Mouse (Mus musculus) ES-E14 (cell line): ENCODE data around the gene Uvrag. TPM values are rescaled to one million over a fixed set of nuclear protein-coding genes. Genes with fewer than 3 reads are reported as not detected.

ENCODE experiments used
- DNase-seq: peaks from one replicate; pipeline ENCODE4 v3.0.0-alpha.2; 2013; ENCODE audit warnings: low read depth, low spot score
- H3K27ac ChIP-seq: 2 replicates; pipeline ENCODE4 v1.5.1; 2012; ENCODE audit warnings: low read depth, mild to moderate bottlenecking, low read length, moderate library complexity, mixed read lengths; ENCODE audit not compliant: poor library complexity, insufficient read depth, severe bottlenecking
- H3K36me3 ChIP-seq: 2 replicates; pipeline ENCODE4 v1.6.1; 2012; ENCODE audit warnings: mild to moderate bottlenecking, low read length, moderate library complexity, mixed read lengths; ENCODE audit not compliant: control insufficient read depth, poor library complexity, insufficient read depth, severe bottlenecking
- H3K4me1 ChIP-seq, 2 experiments: fragments of 150-350 bp in 1 of 2; sonication (generic) in 1 of 2; 2 replicates each; pipeline ENCODE4 v1.6.1; 2012; ENCODE audit warnings: low read length in 2 of 2, mild to moderate bottlenecking in 1 of 2, mixed read lengths in 1 of 2; ENCODE audit not compliant: control insufficient read depth in 2 of 2, insufficient read depth in 2 of 2, poor library complexity in 1 of 2
- H3K4me3 ChIP-seq, 2 experiments: fragments of 150-350 bp in 1 of 2; sonication (generic) in 1 of 2; 2 replicates each; pipeline ENCODE4 v1.5.1; 2012; ENCODE audit warnings: low read length in 2 of 2, low read depth in 1 of 2, mild to moderate bottlenecking in 1 of 2, mixed read lengths in 1 of 2; ENCODE audit not compliant: insufficient read depth in 1 of 2, poor library complexity in 1 of 2, severe bottlenecking in 1 of 2
- H3K9ac ChIP-seq: 2 replicates; pipeline ENCODE4 v1.6.1; 2012; ENCODE audit warnings: low read depth, mild to moderate bottlenecking, low read length, mixed read lengths; ENCODE audit not compliant: poor library complexity, insufficient read depth, severe bottlenecking
- H3K9me3 ChIP-seq: fragments of 150-350 bp; sonication (generic); 2 replicates; pipeline ENCODE4 v1.6.1; 2012; ENCODE audit warnings: low read depth, mild to moderate bottlenecking, low read length; ENCODE audit not compliant: control insufficient read depth, insufficient read depth
- CHD2 ChIP-seq: IDR thresholded peaks from 2 replicates; pipeline ENCODE4 v1.6.1; 2014; ENCODE audit warnings: mild to moderate bottlenecking, low read depth, low read length, inconsistent platforms
- HCFC1 ChIP-seq: IDR thresholded peaks from 2 replicates; pipeline ENCODE4 v1.6.1; 2012; ENCODE audit warnings: low read length, inconsistent platforms, borderline replicate concordance; ENCODE audit not compliant: insufficient read depth
- MAFK ChIP-seq: IDR thresholded peaks from 2 replicates; pipeline ENCODE4 v1.6.1; 2014; ENCODE audit warnings: mild to moderate bottlenecking, low read depth, low read length, inconsistent platforms; ENCODE audit not compliant: insufficient read depth
- ZC3H11A ChIP-seq: IDR thresholded peaks from 2 replicates; pipeline ENCODE4 v1.6.1; 2012; ENCODE audit warnings: low read depth, mild to moderate bottlenecking, inconsistent platforms, low read length, borderline replicate concordance
- ZNF384 ChIP-seq: IDR thresholded peaks from 2 replicates; pipeline ENCODE4 v1.6.1; 2012; ENCODE audit warnings: low read depth, low read length, inconsistent platforms
- in situ Hi-C, 2 experiments: fragments of 600-800 bp; cut with MboI; formaldehyde crosslinking; loops; one replicate each; pipeline ENCODE4 v1.15.1; 2025; ENCODE audit warnings: low sequenced_read_pairs in 2 of 2, inconsistent platforms in 1 of 2; ENCODE audit not compliant: unreplicated experiment in 2 of 2
- total RNA-seq: library from RNA; depleted of rRNA; stranded (reverse); fragments of 300-350 nt; gene quantifications from 2 replicates; pipeline ENCODE4 v1.2.3, GENCODE M21; 2012

The Uvrag gene
- total RNA-seq, 1 experiment, result 14.6 TPM

DNA sequence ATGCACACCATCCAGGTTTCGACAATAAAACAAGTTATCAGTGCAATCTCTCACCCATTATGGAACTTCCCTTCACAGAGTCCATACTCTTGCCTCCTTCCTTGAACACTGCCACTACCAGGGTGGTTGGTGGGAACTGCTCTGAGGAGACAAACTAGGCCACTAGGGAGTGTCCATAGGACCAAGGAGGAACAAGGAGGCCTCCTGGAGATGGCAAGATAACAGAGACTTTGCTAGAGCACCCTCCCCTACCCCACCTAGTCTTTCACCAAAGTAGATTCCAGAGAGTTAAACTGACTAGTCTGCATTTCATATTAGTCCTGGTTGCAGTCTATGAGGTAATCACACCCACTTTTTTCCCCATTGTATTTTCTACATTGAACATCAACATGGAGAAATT, 39.2 kb upstream of the Uvrag start:
- H3K27ac ChIP-seq, result no peak overlapping the region
- no peaks in the 10 kb centered on the region for H3K4me1 ChIP-seq
- H3K9me3 ChIP-seq, result no peaks in the 10 kb centered on the region
- in situ Hi-C loops, result no loop called here
- DNase-seq, result no peak
- H3K36me3 ChIP-seq, result no peaks in the 10 kb centered on the region
- H3K9ac ChIP-seq, result no peak overlapping the region
- TF ChIP-seq MAFK (no peak), HCFC1 (no peak), ZC3H11A (no peak)
- H3K4me3 ChIP-seq, result no peak overlapping the region

DNA sequence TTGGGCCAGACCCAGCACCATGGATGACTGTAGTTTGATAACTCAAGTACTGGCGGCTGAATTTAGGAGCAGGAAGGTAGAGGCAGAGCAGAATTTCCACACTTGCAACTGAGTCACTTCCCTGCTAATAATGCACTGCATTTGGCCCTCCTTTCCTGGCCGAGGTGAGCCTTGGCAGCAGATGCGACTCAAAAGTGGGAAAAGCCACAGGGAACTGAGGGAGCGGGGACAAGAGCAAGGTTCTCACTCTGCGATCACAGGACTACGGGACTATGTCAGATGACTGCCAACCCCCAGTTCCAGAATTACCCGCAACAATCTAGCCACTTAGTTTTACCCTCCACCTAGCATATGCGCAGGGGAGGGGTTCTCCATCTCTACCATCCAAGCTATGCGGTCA, 38.3 kb upstream of the Uvrag start:
- Histone ChIP-seq H3K4me1 (no peaks in the 10 kb centered on the region), H3K9ac (no peak overlapping the region), H3K4me3 (no peak overlapping the region), H3K36me3 (no peaks in the 10 kb centered on the region), H3K9me3 (no peaks in the 10 kb centered on the region), H3K27ac (no peak overlapping the region)
- no peak for TF ChIP-seq ZC3H11A
- no peak for TF ChIP-seq HCFC1
- TF ChIP-seq CHD2, result no peak
- no peak for TF ChIP-seq ZNF384
- TF ChIP-seq MAFK, result no peak
- DNase-seq, result no peak
- in situ Hi-C loops, result no loop called here

DNA sequence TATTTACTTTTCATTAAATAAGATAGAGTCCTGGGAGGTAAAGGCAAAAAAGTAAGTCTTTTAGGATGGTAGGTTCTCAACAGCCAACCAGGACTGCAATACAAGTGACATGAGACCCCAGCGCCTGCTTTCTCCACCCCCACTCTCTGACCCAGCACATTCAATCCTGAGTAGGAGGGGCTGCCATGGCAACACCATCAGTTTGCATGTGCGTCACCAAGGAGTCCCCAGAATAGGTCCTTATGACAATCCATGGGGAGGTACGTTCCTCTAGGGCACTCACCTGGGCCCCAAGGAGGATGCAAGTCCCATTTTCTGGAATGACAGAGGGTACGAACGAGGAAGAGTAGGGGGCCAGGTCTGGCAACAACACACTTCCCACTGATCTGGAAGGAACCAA, 36.4 kb upstream of the Uvrag start:
- Histone ChIP-seq H3K9me3 (no peaks in the 10 kb centered on the region), H3K27ac (no peak overlapping the region), H3K4me1 (no peaks in the 10 kb centered on the region), H3K9ac (no peak overlapping the region), H3K4me3 (no peak overlapping the region), H3K36me3 (no peaks in the 10 kb centered on the region)
- in situ Hi-C loops, result no loop called here
- TF ChIP-seq ZNF384, result no peak
- no peak for TF ChIP-seq ZC3H11A
- no peak for TF ChIP-seq MAFK
- DNase-seq, result no peak

- no peak for DNase-seq
- Histone ChIP-seq H3K4me3 (no peak overlapping the region), H3K27ac (no peak overlapping the region), H3K9ac (no peak overlapping the region), H3K36me3 (no peaks in the 10 kb centered on the region), H3K9me3 (no peaks in the 10 kb centered on the region), H3K4me1 (peaks cover 0 to 5% of the 10 kb centered on the region in 2 experiments; a peak in 1 of 4 replicates)
- in situ Hi-C loops, result no loop called here
- TF ChIP-seq MAFK (no peak), ZC3H11A (no peak), CHD2 (no peak), ZNF384 (no peak), HCFC1 (no peak)
Observed at GRCm38 (mm10) chr7:99175666-99176065, 34.7 kb upstream of the Uvrag start.

DNA sequence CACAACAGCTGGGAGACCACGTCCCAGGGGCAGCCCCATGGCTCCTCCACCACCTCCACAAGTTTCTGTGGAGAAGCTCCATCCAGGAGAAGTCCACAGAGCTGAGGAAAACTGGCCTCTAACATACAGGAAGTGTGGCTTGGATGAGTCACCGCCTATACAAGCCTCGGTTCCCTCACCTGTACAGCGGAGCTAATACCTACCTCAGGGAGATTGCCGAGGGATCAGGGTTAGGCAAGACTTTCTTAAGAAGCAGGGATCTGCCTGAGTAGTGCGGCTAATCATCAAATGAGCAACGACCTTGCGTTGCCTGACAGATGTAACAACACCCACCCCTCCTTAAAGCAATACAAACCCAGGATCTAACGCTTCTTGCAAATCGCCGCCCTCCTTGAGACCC, 34.2 kb upstream of the Uvrag start:
- Histone ChIP-seq H3K4me3 (no peak overlapping the region), H3K27ac (no peak overlapping the region), H3K9ac (no peak overlapping the region), H3K4me1 (peaks cover 0 to 5% of the 10 kb centered on the region in 2 experiments; a peak in 1 of 4 replicates), H3K36me3 (no peaks in the 10 kb centered on the region), H3K9me3 (no peaks in the 10 kb centered on the region)
- TF ChIP-seq HCFC1 (no peak), ZNF384 (no peak), CHD2 (no peak), ZC3H11A (no peak), MAFK (no peak)
- in situ Hi-C loops, result no loop called here
- DNase-seq, result no peak
